Mouse (Mus musculus) skeletal muscle tissue, adult 2 months (tissue): ENCODE measurements at regions not wholly inside any gene's neighbourhood (a gene's known extent, or its start where the extent isn't known, plus 50 kb on each side); places are given as distances from the start of the nearest gene placed in this dataset.
A peak's percentile ranks its signal among the peaks of the same experiment; 100 is the strongest.

Experiments
- DNase-seq: peaks from one replicate; pipeline ENCODE4 v3.0.0-alpha.2; 2012; ENCODE audit warnings: low read depth, low spot score

DNA sequence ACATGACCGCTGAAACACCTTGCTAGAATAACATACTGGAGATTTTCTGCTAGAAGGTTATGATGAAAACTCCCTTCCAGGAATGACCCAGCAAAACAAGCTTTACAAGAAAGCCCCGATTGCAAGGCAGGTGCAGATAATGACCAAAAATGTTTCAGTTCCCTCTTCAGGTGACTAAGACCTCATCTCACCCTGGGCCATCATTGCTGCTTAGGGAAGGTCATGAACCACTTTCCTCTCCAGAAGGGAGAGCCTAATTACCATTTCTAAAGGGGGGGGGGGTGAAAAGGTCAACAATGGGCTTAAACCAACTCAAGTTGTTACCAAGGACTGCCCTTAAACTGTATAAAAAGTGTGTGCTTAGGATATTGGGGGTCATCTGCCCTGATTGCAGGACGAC is 59.8 kb upstream of the Speer4c start:
- no peak for DNase-seq

DNA sequence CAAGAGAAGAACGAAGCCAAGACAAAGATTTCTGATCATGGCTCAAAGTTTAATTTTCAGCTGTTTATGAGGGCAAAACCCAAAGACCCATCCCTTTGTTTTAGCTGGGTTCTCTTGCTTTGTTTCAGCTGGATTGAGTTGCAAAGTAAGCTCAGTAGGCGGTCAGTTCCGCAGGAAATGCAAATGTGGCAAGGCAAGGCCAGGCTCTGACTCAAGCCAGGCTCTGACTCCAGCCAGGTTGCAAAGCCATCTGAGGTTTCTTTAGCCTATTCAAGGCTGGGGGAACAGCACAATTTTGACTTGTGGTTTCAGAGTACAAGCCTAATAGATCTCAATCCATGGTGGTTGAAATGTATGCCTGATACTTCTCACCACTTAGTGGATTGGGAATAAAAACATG is 60.5 kb upstream of the Speer4c start:
- no peak for DNase-seq

DNA sequence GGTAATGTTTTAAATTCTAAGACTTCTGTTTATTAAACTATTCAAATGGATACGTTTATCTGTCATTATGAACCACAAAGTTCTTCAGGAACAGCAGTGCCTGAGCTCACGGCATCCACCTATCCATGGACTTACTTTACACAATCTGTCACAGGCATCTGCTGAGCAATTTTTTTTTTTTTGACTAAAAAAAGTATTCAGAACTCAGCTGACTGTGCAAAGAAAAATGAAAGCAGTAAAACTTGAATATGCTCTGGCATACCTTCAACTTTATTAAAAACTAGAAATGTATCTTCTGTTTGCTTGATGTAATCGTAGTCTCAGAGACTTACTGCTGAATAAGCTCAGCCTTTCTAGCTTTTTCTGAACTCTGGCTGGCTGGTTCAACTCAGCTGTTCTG is 62.0 kb upstream of the Speer4c start:
- no peak for DNase-seq

GRCm38 (mm10) chr5:15803583-15803982 is 89.5 kb upstream of the Speer4c start:
- no peak for DNase-seq

DNA sequence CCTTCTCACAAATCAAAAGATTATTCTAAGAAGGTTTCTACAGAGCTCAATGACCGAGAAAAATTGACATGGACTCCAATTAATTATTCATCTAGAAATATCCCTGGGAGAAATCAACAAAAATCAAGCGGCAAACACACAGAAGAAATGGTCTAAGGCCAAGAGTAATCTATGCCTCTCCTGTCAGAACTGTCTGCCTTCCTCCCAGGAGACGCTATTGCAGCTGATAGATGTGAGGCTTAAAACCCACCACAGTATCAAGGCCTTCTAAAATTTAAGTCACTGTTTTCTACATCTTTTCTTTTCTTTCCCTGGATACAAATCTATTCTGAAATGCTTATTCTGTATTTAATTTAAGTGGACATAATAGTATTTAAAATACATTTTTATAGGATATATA is 102.8 kb upstream of the Speer4c start:
- DNase-seq = no peak

DNA sequence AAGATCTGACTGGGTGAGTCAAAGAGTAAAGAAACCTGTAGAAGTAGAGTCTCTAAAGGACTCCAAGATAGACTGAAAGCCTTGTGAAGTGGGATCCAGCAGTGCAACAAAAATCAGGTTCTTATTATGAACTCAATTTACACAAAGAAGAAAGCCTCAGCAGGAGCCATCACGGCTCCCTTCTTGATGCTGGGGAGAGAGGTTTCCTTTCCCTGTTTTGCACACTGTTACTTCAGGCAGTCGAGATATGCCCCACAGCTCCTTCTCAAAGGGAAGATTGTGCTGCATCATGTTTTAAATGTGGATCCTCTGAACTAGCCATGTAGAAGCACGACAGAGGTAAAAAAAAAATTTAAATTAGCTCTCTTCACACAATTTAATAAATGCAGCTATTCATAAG is 103.3 kb upstream of the Speer4c start:
- no peak for DNase-seq

GRCm38 (mm10) chr5:15822989-15823388 is 108.9 kb upstream of the Speer4c start:
- DNase-seq = no peak

- DNase-seq = no peak
Observed at GRCm38 (mm10) chr5:15831527-15831926, 103.0 kb upstream of the Cacna2d1 start.

GRCm38 (mm10) chr5:15832338-15832737 is 102.2 kb upstream of the Cacna2d1 start:
- DNase-seq = no peak

DNA sequence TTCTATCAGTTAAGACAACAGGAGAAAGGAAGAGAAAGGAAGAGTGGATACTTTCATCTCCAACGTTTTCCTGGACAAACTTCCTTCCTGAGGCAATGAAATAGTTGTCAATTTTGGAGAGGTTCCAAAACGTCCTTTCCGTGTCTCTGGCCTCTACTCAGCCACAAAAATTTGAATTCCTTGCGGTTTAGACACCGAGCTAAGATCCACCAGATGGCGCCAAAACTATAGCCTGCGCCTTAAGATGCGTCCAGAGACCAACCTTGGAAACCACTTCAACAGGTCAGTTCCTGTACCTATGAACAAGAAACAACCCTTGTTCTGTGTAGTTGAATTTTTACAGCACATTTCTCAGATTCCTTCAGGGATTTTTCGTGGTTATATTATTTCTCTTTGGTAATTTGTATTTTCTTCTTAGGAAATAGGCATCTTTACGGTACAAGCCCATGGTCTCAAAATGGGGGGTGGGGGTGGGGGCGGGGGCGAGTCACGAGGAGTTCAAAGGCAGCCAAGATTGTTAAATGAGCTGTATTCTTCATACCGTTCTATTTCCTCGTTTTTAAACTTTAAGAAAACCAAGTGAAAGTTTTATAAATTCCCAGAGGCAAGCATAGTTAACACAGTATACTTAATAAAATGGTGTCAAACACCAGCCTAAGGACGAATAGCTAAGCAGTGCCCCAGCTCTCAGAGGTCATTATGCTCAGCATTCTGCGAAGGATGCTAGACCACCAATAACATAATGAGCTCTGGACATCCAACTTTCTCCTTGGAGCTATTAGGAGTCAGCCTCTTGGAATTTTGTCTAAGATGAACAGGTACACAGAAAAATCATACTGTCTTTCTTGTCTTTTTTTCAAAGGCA is 96.2 kb upstream of the Cacna2d1 start:
- DNase-seq = peak; percentile 45

DNA sequence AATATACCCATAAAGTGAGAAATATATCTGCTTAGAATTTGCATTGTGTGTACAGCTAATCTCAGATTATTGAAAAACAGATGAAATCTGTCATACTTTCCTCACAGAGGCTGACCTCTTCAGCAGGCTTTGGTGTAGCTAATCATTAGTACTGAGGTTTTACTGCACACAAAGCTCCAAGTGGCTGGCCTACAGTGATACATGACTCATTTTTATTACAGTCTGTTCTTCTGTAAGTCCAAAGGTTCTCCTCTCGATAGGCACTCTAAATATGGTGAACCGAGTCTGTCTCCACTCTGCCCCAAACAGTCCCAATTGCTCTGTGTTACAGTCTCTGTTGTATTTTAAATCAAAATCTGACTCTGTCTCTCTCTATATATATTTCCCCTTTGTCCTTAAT is 87.7 kb upstream of the Cacna2d1 start:
- no peak for DNase-seq

GRCm38 (mm10) chr5:15849520-15849919 is 85.0 kb upstream of the Cacna2d1 start:
- DNase-seq = no peak

DNA sequence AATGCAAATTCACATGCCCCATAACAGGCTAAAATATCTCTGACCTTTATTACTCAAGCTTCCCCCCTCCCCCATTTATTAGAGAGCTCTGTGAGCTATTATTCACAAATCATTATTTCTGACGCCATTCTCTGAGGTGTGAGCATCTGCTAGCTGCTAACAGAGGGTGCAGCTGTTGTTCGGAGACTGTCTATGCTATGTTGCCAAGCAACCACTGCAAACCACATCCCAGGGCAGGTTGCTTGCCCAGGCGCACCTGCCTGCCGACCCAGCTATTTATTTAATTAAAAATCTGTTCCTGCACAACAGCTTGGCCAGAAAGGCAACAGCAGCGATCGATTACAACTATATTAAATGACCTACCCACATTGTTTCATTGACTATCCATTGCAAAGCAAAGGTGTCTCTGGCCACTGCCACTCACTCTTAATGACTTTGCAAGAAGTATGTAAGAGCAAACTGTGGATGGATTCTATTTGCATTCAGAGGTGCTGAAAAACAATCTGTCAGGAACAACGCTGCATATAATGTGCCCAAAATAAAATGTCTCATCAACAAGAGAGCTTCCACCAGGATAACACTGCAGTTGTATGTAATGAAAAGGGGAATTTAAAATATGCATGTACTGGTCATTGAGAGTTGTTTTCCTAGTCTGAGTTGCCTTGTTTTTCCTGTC is 84.2 kb upstream of the Cacna2d1 start:
- no peak for DNase-seq

DNA sequence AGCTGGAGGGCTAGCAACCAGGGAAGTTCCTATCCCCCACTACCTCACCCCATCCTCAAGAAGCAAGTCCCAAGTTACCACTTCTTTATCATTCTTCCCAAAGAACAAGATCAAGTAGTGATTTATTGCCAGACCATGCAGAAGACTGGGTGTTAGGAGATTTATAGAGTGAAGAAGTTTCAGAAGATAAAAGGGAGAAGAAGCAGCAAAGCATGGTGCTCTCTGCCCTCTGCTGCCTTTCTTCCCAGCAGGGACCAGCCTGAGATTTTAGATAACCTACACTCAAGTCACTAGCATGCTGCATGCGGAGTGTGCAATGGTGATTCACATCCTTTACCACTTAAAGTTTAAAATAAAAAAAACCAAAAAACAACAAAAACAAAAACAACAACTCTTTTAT is 79.7 kb upstream of the Cacna2d1 start:
- DNase-seq = no peak

DNA sequence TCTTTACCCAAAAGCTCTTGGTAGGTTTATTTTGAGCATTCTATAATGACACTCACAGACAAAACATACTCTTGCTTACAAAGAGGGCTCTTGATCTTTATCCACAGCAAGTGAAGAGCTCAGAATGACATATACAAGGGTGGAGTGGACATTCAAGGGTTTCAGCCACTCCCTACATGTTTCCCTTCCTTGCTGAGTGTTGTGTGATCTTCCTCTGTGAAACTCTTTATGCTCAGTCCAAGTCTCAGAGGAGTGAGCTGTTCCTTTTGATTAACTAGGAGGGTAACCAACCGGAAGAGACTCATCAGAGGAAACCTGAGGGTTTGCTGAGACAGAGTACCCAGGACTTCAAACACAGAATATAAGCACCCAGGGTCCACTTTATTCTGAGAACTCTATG is 77.5 kb upstream of the Cacna2d1 start:
- no peak for DNase-seq

DNA sequence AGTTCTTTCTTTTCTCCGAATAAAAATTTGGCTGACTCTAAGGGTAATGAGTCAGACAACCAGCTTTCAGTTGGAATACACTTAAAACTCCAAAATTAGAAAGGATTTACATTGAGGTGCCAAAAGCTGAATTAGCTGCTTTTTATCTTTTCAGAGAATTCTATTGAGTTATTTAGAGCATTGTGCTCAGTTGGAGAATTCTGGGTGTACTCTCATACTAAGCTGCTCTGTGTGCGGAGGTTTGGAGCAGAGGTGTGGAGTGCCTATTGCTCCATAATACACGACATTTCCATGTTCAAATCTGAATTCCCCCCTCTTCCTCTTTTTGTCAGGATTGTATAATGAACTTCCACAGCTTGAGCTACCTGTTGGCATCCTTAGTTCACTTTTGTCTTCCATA is 60.4 kb upstream of the Cacna2d1 start:
- DNase-seq = no peak

DNA sequence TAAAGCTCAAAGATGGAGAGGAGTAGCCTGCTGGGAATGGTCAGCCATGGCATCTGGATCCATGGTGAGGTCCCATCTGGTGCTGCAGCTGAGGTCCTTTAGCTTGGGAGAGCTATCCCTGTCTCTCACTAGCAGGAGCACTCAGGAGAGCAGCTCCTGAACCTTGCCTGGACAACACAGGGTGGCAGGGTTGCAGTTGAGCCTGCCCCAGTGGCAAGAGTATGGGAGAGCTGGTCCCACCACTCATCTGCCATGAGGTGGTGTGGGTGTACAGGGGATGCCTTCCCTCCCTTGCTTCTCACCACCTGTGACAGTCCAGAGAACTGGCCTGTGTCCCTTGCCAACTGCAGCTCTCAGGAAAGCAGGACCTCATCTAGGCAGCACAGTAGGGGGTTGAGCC is 51.5 kb upstream of the Cacna2d1 start:
- no peak for DNase-seq
